Mouse (Mus musculus) intestine, embryonic 14.5 days (tissue): ENCODE data around the gene Gpr137. TPM values are rescaled to one million over a fixed set of nuclear protein-coding genes. Genes with fewer than 3 reads are reported as not detected.

ENCODE experiments used
- ATAC-seq: fragments of 200-750 bp; cut with Nextera tagmentation; replicated peaks from 2 replicates; pipeline ENCODE4 v1.8.0; 2017; ENCODE audit warnings: low read depth, moderate number of reproducible peaks, moderate TSS enrichment, moderate library complexity; ENCODE audit not compliant: low FRiP score, low TSS enrichment
- DNase-seq: peaks from one replicate; pipeline ENCODE4 v3.0.0-alpha.2; 2018; ENCODE audit warnings: low spot score
- H3K27ac ChIP-seq: fragments of 300-500 bp; sonication (generic); 2 replicates; pipeline ENCODE4 v1.5.1; 2014; ENCODE audit warnings: low read depth, mild to moderate bottlenecking, control low read depth
- H3K27me3 ChIP-seq: fragments of 300-500 bp; sonication (generic); replicated peaks from 2 replicates; pipeline ENCODE4 v1.6.1; 2014; ENCODE audit warnings: low read length, control low read depth; ENCODE audit not compliant: control insufficient read depth, insufficient read depth
- H3K36me3 ChIP-seq: fragments of 300-500 bp; sonication (generic); 2 replicates; pipeline ENCODE4 v1.6.1; 2014; ENCODE audit warnings: low read length, control low read depth; ENCODE audit not compliant: control insufficient read depth, insufficient read depth
- H3K4me1 ChIP-seq: fragments of 300-500 bp; sonication (generic); replicated peaks from 2 replicates; pipeline ENCODE4 v1.6.1; 2014; ENCODE audit warnings: low read length, control low read depth, mixed read lengths; ENCODE audit not compliant: control insufficient read depth, insufficient read depth
- H3K4me2 ChIP-seq: fragments of 300-500 bp; sonication (generic); 2 replicates; pipeline ENCODE4 v1.6.1; 2014; ENCODE audit warnings: low read length
- H3K4me3 ChIP-seq: fragments of 300-500 bp; sonication (generic); 2 replicates; pipeline ENCODE4 v1.5.1; 2014; ENCODE audit warnings: low read depth, low read length, control low read depth, mixed read lengths
- H3K9ac ChIP-seq: fragments of 300-500 bp; sonication (generic); 2 replicates; pipeline ENCODE4 v1.6.1; 2014; ENCODE audit warnings: mild to moderate bottlenecking, low read length
- H3K9me3 ChIP-seq: fragments of 300-500 bp; sonication (generic); 2 replicates; pipeline ENCODE4 v1.6.1; 2016; ENCODE audit warnings: low read length, control low read depth; ENCODE audit not compliant: control insufficient read depth
- WGBS: fragments of 180-500 bp; shearing (Covaris S2); extraction: QIAGEN DNeasy Blood & Tissue Kit; methylation state at CpG from one replicate; pipeline ENCODE4 v1.1.7; 2014; 5-methylcytosine and 5-hydroxymethylcytosine counted together
- polyA plus RNA-seq: library from polyadenylated mRNA; unstranded; fragments of >200 nt; fragmentation: Nextera tagmentation; extraction: Ambion mirVana; gene quantifications from 2 replicates; pipeline ENCODE4 v1.2.1, GENCODE M21; 2014

Gpr137 gene
- polyA plus RNA-seq, 1 experiment from 2014 or later, result 20.2 TPM

GRCm38 (mm10) chr19:6921647-6922567 lies 20.4 kb downstream of the Gpr137 start, which contains the start of gene Esrra:
Esrra (minus strand) TSS chr19:6921813.
- Histone ChIP-seq H3K36me3 (peaks cover 5% of the 10 kb centered on the region; the same call in 1 of the 2 replicates), H3K9me3 (no peaks in the 10 kb centered on the region), H3K4me2 (peak within 1 kb of the TSS; percentile 87), H3K27me3 (peaks cover 40% of the 10 kb centered on the region), H3K9ac (peak within 1 kb of the TSS; percentile 61), H3K27ac (peak within 1 kb of the TSS; percentile 55), H3K4me3 (peak within 1 kb of the TSS; percentile 54), H3K4me1 (peaks cover 20% of the 10 kb centered on the region)
- WGBS, result under 1% methylated on average over 61 of the region's 66 CpGs
- peak; percentile 100 for DNase-seq
- ATAC-seq, result peak; percentile 92

- DNase-seq (peak; percentile 80), ATAC-seq (peak; percentile 1)
- H3K9me3 ChIP-seq, result no peaks in the 10 kb centered on the region
- peak overlapping the region; percentile 61 for H3K9ac ChIP-seq
- H3K36me3 ChIP-seq, result peaks cover 5% of the 10 kb centered on the region
- peaks cover 31% of the 10 kb centered on the region for H3K27me3 ChIP-seq
- H3K27ac ChIP-seq, result peak overlapping the region; percentile 55
- peak overlapping the region; percentile 54 for H3K4me3 ChIP-seq
- WGBS, result under 1% methylated on average over 41 of the region's 48 CpGs
- peaks cover 20% of the 10 kb centered on the region for H3K4me1 ChIP-seq
- H3K4me2 ChIP-seq, result peak overlapping the region; percentile 87
Measured at GRCm38 (mm10) chr19:6920741-6921636, 21.3 kb downstream of the Gpr137 start.

GRCm38 (mm10) chr19:6919876-6920740 lies 22.2 kb downstream of the Gpr137 start:
- Histone ChIP-seq H3K4me2 (peak overlapping the region; percentile 87), H3K36me3 (peaks cover 5% of the 10 kb centered on the region), H3K9ac (peak overlapping the region; percentile 61), H3K4me1 (peaks cover 14% of the 10 kb centered on the region), H3K9me3 (no peaks in the 10 kb centered on the region), H3K27ac (peak overlapping the region; percentile 55), H3K27me3 (peaks cover 22% of the 10 kb centered on the region), H3K4me3 (peak overlapping the region; percentile 54)
- peak; percentile 6; the same call in 1 of the 2 replicates for ATAC-seq
- DNase-seq, result no peak
- WGBS, result 26% methylated on average over 8 of the region's 8 CpGs

- Histone ChIP-seq H3K4me3 (no peak overlapping the region), H3K9ac (no peak overlapping the region), H3K4me1 (peaks cover 13% of the 10 kb centered on the region), H3K36me3 (peaks cover 5% of the 10 kb centered on the region), H3K27me3 (peaks cover 15% of the 10 kb centered on the region), H3K27ac (peak overlapping the region; percentile 22; the same call in 1 of the 2 replicates), H3K4me2 (peak overlapping the region; percentile 87; the same call in 1 of the 2 replicates), H3K9me3 (no peaks in the 10 kb centered on the region)
- ATAC-seq (no peak), DNase-seq (no peak)
Measured at GRCm38 (mm10) chr19:6919431-6919830, 22.8 kb downstream of the Gpr137 start.

GRCm38 (mm10) chr19:6918321-6918720 lies 24.0 kb downstream of the Gpr137 start:
- H3K4me2 ChIP-seq, result no peak overlapping the region
- H3K4me3 ChIP-seq, result no peak overlapping the region
- no peak for DNase-seq
- 82% methylated on average over 4 of the region's 4 CpGs for WGBS
- ATAC-seq, result no peak
- H3K9me3 ChIP-seq, result no peaks in the 10 kb centered on the region
- no peak overlapping the region for H3K27ac ChIP-seq
- H3K27me3 ChIP-seq, result peaks cover 5% of the 10 kb centered on the region
- peaks cover 13% of the 10 kb centered on the region for H3K4me1 ChIP-seq
- H3K9ac ChIP-seq, result no peak overlapping the region
- H3K36me3 ChIP-seq, result peaks cover 10% of the 10 kb centered on the region

- Histone ChIP-seq H3K27me3 (no peaks in the 10 kb centered on the region), H3K4me3 (no peak overlapping the region), H3K4me1 (peaks cover 13% of the 10 kb centered on the region), H3K36me3 (peaks cover 28% of the 10 kb centered on the region), H3K9ac (no peak overlapping the region), H3K9me3 (no peaks in the 10 kb centered on the region), H3K27ac (no peak overlapping the region), H3K4me2 (no peak overlapping the region)
- 78% methylated on average over 4 of the region's 4 CpGs for WGBS
- no peak for ATAC-seq
- DNase-seq, result no peak
Measured at GRCm38 (mm10) chr19:6916496-6916895, 25.8 kb downstream of the Gpr137 start.

- WGBS, result 77% methylated on average over 4 of the region's 4 CpGs
Measured at GRCm38 (mm10) chr19:6915276-6915675, 27.0 kb downstream of the Gpr137 start.

More at GRCm38 (mm10) chr19:6915276-6915675, 27.0 kb downstream of the Gpr137 start:
- peaks cover 34% of the 10 kb centered on the region for H3K36me3 ChIP-seq
- no peak for ATAC-seq
- DNase-seq, result no peak
- no peaks in the 10 kb centered on the region for H3K9me3 ChIP-seq
- no peak overlapping the region for H3K4me3 ChIP-seq
- H3K4me2 ChIP-seq, result no peak overlapping the region
- H3K9ac ChIP-seq, result no peak overlapping the region
- peaks cover 13% of the 10 kb centered on the region for H3K4me1 ChIP-seq
- H3K27ac ChIP-seq, result no peak overlapping the region
- H3K27me3 ChIP-seq, result no peaks in the 10 kb centered on the region
